Mouse (Mus musculus) hindbrain, embryonic 14.5 days (tissue): ENCODE results near the gene Acbd4. TPM values are rescaled to one million over a fixed set of nuclear protein-coding genes. Genes with fewer than 3 reads are reported as not detected.
A peak's percentile ranks its signal among the peaks of the same experiment; 100 is the strongest.

ENCODE experiments used
- ATAC-seq: fragments of 200-750 bp; cut with Nextera tagmentation; 2 replicates; pipeline ENCODE4 v1.8.0; 2017; ENCODE audit warnings: moderate number of reproducible peaks, mild to moderate bottlenecking, moderate TSS enrichment, moderate library complexity; ENCODE audit not compliant: low FRiP score
- DNase-seq: peaks from one replicate; pipeline ENCODE4 v3.0.0-alpha.2; 2015; ENCODE audit warnings: low spot score
- H3K27ac ChIP-seq: fragments of 300-500 bp; sonication (generic); 2 replicates; pipeline ENCODE4 v1.5.1; 2014; ENCODE audit warnings: mild to moderate bottlenecking, moderate library complexity
- H3K27me3 ChIP-seq: fragments of 300-500 bp; sonication (generic); 2 replicates; pipeline ENCODE4 v1.6.1; 2014; ENCODE audit warnings: mild to moderate bottlenecking, low read length, mixed read lengths; ENCODE audit not compliant: control insufficient read depth, insufficient read depth
- H3K36me3 ChIP-seq: fragments of 300-500 bp; sonication (generic); replicated peaks from 2 replicates; pipeline ENCODE4 v1.6.1; 2014; ENCODE audit not compliant: control insufficient read depth, insufficient read depth
- H3K4me1 ChIP-seq: fragments of 300-500 bp; sonication (generic); replicated peaks from 2 replicates; pipeline ENCODE4 v1.6.1; 2014; ENCODE audit warnings: antibody characterized with exemption, low read length, mixed read lengths; ENCODE audit not compliant: control insufficient read depth, insufficient read depth
- H3K4me2 ChIP-seq: fragments of 300-500 bp; sonication (generic); replicated peaks from 2 replicates; pipeline ENCODE4 v1.6.1; 2014; ENCODE audit warnings: mild to moderate bottlenecking, moderate library complexity
- H3K4me3 ChIP-seq: fragments of 300-500 bp; sonication (generic); replicated peaks from 2 replicates; pipeline ENCODE4 v1.5.1; 2014; ENCODE audit warnings: mild to moderate bottlenecking, low read length
- H3K9ac ChIP-seq: fragments of 300-500 bp; sonication (generic); 2 replicates; pipeline ENCODE4 v1.6.1; 2014
- H3K9me3 ChIP-seq: fragments of 300-500 bp; sonication (generic); 2 replicates; pipeline ENCODE4 v1.6.1; 2016; ENCODE audit warnings: low read length; ENCODE audit not compliant: control insufficient read depth
- WGBS: fragments of 180-500 bp; shearing (Covaris S2); extraction: QIAGEN DNeasy Blood & Tissue Kit; methylation state at CpG from one replicate; pipeline ENCODE4 v1.1.7; 2014; 5-methylcytosine and 5-hydroxymethylcytosine counted together
- polyA plus RNA-seq: library from polyadenylated mRNA; unstranded; fragments of >200 nt; fragmentation: Nextera tagmentation; extraction: Ambion mirVana; gene quantifications from 2 replicates; pipeline ENCODE4 v1.2.1, GENCODE M21; 2014

The Acbd4 gene
- polyA plus RNA-seq, 1 experiment from 2014 or later: 10.6 TPM

- no peak for DNase-seq
- Histone ChIP-seq H3K9me3 (no peaks in the 10 kb centered on the region), H3K4me2 (peak overlapping the region; percentile 50), H3K9ac (no peak overlapping the region), H3K27ac (no peak overlapping the region), H3K4me3 (peak overlapping the region; percentile 22; the same call in 1 of the 2 replicates), H3K4me1 (peaks cover 7% of the 10 kb centered on the region; the same call in 1 of the 2 replicates), H3K27me3 (peaks cover 34% of the 10 kb centered on the region), H3K36me3 (no peaks in the 10 kb centered on the region)
- WGBS: 17% methylated on average over 10 of the region's 10 CpGs
- ATAC-seq: no peak
Measured at GRCm38 (mm10) chr11:103111301-103111700, 9.8 kb downstream of the Acbd4 start.

GRCm38 (mm10) chr11:103111881-103112551, 10.5 kb downstream of the Acbd4 start:
- no peaks in the 10 kb centered on the region for H3K9me3 ChIP-seq
- WGBS: 1% methylated on average over 28 of the region's 28 CpGs
- peak overlapping the region; percentile 50 for H3K4me2 ChIP-seq
- peaks cover 12% of the 10 kb centered on the region; the same call in 1 of the 2 replicates for H3K4me1 ChIP-seq
- peak overlapping the region; percentile 28; the same call in 1 of the 2 replicates for H3K9ac ChIP-seq
- DNase-seq (no peak), ATAC-seq (no peak)
- no peak overlapping the region for H3K27ac ChIP-seq
- peaks cover 34% of the 10 kb centered on the region for H3K27me3 ChIP-seq
- H3K4me3 ChIP-seq: peak overlapping the region; percentile 22
- H3K36me3 ChIP-seq: no peaks in the 10 kb centered on the region

GRCm38 (mm10) chr11:103112552-103112912, 11.1 kb downstream of the Acbd4 start:
- 9% methylated on average over 9 of the region's 9 CpGs for WGBS
- Histone ChIP-seq H3K27ac (no peak overlapping the region), H3K9ac (peak overlapping the region; percentile 28; the same call in 1 of the 2 replicates), H3K4me2 (peak overlapping the region; percentile 50), H3K4me1 (peaks cover 14% of the 10 kb centered on the region; the same call in 1 of the 2 replicates), H3K4me3 (peak overlapping the region; percentile 22), H3K36me3 (no peaks in the 10 kb centered on the region), H3K27me3 (peaks cover 34% of the 10 kb centered on the region), H3K9me3 (no peaks in the 10 kb centered on the region)
- DNase-seq: no peak
- ATAC-seq: no peak

GRCm38 (mm10) chr11:103113005-103113404, 11.5 kb downstream of the Acbd4 start:
- DNase-seq (no peak), ATAC-seq (no peak)
- WGBS: 36% methylated on average over 12 of the region's 12 CpGs
- H3K27ac ChIP-seq: no peak overlapping the region
- no peaks in the 10 kb centered on the region for H3K9me3 ChIP-seq
- peaks cover 34% of the 10 kb centered on the region for H3K27me3 ChIP-seq
- H3K9ac ChIP-seq: no peak overlapping the region; the same call in 1 of the 2 replicates
- H3K4me2 ChIP-seq: peak overlapping the region; percentile 3; the same call in 1 of the 2 replicates
- H3K4me1 ChIP-seq: peaks cover 17% of the 10 kb centered on the region
- H3K4me3 ChIP-seq: no peak overlapping the region
- no peaks in the 10 kb centered on the region for H3K36me3 ChIP-seq

GRCm38 (mm10) chr11:103113771-103114170, 12.3 kb downstream of the Acbd4 start:
- Histone ChIP-seq H3K4me3 (no peak overlapping the region), H3K4me2 (no peak overlapping the region), H3K9ac (no peak overlapping the region), H3K36me3 (no peaks in the 10 kb centered on the region), H3K4me1 (peaks cover 25% of the 10 kb centered on the region), H3K27me3 (peaks cover 34% of the 10 kb centered on the region), H3K27ac (no peak overlapping the region), H3K9me3 (no peaks in the 10 kb centered on the region)
- ATAC-seq: no peak
- 83% methylated on average over 4 of the region's 4 CpGs for WGBS
- no peak for DNase-seq

GRCm38 (mm10) chr11:103114270-103114943, 12.9 kb downstream of the Acbd4 start:
- Histone ChIP-seq H3K27me3 (peaks cover 34% of the 10 kb centered on the region), H3K9ac (peak overlapping the region; percentile 79), H3K4me1 (peaks cover 29% of the 10 kb centered on the region), H3K4me3 (peak overlapping the region; percentile 51), H3K9me3 (no peaks in the 10 kb centered on the region), H3K4me2 (peak overlapping the region; percentile 87), H3K36me3 (no peaks in the 10 kb centered on the region), H3K27ac (peak overlapping the region; percentile 92)
- DNase-seq: no peak
- WGBS: 88% methylated on average over 11 of the region's 11 CpGs
- no peak for ATAC-seq

GRCm38 (mm10) chr11:103115163-103116007, 13.9 kb downstream of the Acbd4 start:
- H3K9me3 ChIP-seq: no peaks in the 10 kb centered on the region
- H3K4me1 ChIP-seq: peaks cover 29% of the 10 kb centered on the region
- H3K27me3 ChIP-seq: peaks cover 34% of the 10 kb centered on the region
- under 1% methylated on average over 34 of the region's 34 CpGs for WGBS
- H3K4me3 ChIP-seq: peak overlapping the region; percentile 51
- ATAC-seq: peak; percentile 72
- peak; percentile 85 for DNase-seq
- peak overlapping the region; percentile 92 for H3K27ac ChIP-seq
- peak overlapping the region; percentile 79 for H3K9ac ChIP-seq
- peak overlapping the region; percentile 87 for H3K4me2 ChIP-seq
- H3K36me3 ChIP-seq: no peaks in the 10 kb centered on the region

- Histone ChIP-seq H3K4me2 (peak within 1 kb of the TSS; percentile 87), H3K27ac (peak within 1 kb of the TSS; percentile 92), H3K4me3 (peak within 1 kb of the TSS; percentile 51), H3K9ac (peak within 1 kb of the TSS; percentile 79), H3K36me3 (no peaks in the 10 kb centered on the region), H3K4me1 (peaks cover 29% of the 10 kb centered on the region), H3K27me3 (peaks cover 27% of the 10 kb centered on the region), H3K9me3 (no peaks in the 10 kb centered on the region)
- under 1% methylated on average over 52 of the region's 53 CpGs for WGBS
- DNase-seq (peak; percentile 99), ATAC-seq (peak; percentile 95)
Measured at GRCm38 (mm10) chr11:103116008-103116818, 14.7 kb downstream of the Acbd4 start, which contains the start of gene Hexim1. Hexim1 (plus strand) TSS chr11:103116231.
